Mouse (Mus musculus): Measurements from ENCODE around the gene Enox1.

- TF ChIP-seq POLR2A (IDR thresholded peaks at IDR 0.05; ENCODE audit: borderline replicate concordance, extremely low read depth, low read depth, low read length) (no peak), CTCF (IDR thresholded peaks at IDR 0.05; ENCODE audit: insufficient read depth, low read length) (no peak)
Observed at GRCm38 (mm10) chr14:77587182-77587581, 430.6 kb downstream of the Enox1 start.
